Mouse (Mus musculus): ENCODE measurements at regions not wholly inside any gene's neighbourhood (a gene's known extent, or its start where the extent isn't known, plus 50 kb on each side); places are given as distances from the start of the nearest gene placed in this dataset.
"Not testable (repeated sequence)": the region's sequence is repeated elsewhere in the genome, so short reads cannot be mapped to it uniquely, and the experiment has no call there.

- no peaks in the 10 kb centered on the region for H3K27me3 ChIP-seq (ENCODE audit: control insufficient read depth, insufficient read depth, low read length)
- no peak overlapping the region for H3K4me2 ChIP-seq (ENCODE audit: low read depth, low read length)
- no peak overlapping the region for H3K9ac ChIP-seq (ENCODE audit: low read length)
- no peaks in the 10 kb centered on the region for H3K9me3 ChIP-seq (replicated peaks; ENCODE audit: control insufficient read depth, low read length)
- H3K27ac ChIP-seq (ENCODE audit: low read length): no peak overlapping the region
- no peak for ATAC-seq (replicated peaks; ENCODE audit: extremely low read depth, insufficient read depth, low FRiP score)
- H3K36me3 ChIP-seq (ENCODE audit: control insufficient read depth, insufficient read depth): no peaks in the 10 kb centered on the region
- no peaks in the 10 kb centered on the region for H3K4me1 ChIP-seq (ENCODE audit: control insufficient read depth, insufficient read depth, low read length)
- no peak overlapping the region for H3K4me3 ChIP-seq (ENCODE audit: low read length)
- 82% methylated on average over 4 of the region's 4 CpGs for WGBS
Observed at GRCm38 (mm10) chr13:5408226-5408804, 453.0 kb upstream of the Klf6 start.

- no peak overlapping the region for H3K4me3 ChIP-seq (ENCODE audit: low read length)
- no peak overlapping the region for H3K4me2 ChIP-seq (ENCODE audit: low read depth, low read length)
- no peak for ATAC-seq (replicated peaks; ENCODE audit: extremely low read depth, insufficient read depth, low FRiP score)
- no peaks in the 10 kb centered on the region for H3K4me1 ChIP-seq (ENCODE audit: control insufficient read depth, insufficient read depth, low read length)
- no peaks in the 10 kb centered on the region for H3K36me3 ChIP-seq (ENCODE audit: control insufficient read depth, insufficient read depth)
- no peaks in the 10 kb centered on the region for H3K27me3 ChIP-seq (ENCODE audit: control insufficient read depth, insufficient read depth, low read length)
- peak overlapping the region; percentile 39; the same call in 1 of the 2 replicates for H3K27ac ChIP-seq (ENCODE audit: low read length)
- H3K9me3 ChIP-seq (replicated peaks; ENCODE audit: control insufficient read depth, low read length): no peaks in the 10 kb centered on the region
- no peak overlapping the region for H3K9ac ChIP-seq (ENCODE audit: low read length)
Observed at GRCm38 (mm10) chr13:5412052-5412451, 449.2 kb upstream of the Klf6 start.

- ATAC-seq (replicated peaks; ENCODE audit: extremely low read depth, insufficient read depth, low FRiP score); H3K9ac ChIP-seq (ENCODE audit: low read length); H3K27ac ChIP-seq (ENCODE audit: low read length); H3K4me2 ChIP-seq (ENCODE audit: low read depth, low read length); H3K36me3 ChIP-seq (ENCODE audit: control insufficient read depth, insufficient read depth); H3K4me1 ChIP-seq (ENCODE audit: control insufficient read depth, insufficient read depth, low read length); H3K4me3 ChIP-seq (ENCODE audit: low read length); H3K9me3 ChIP-seq (replicated peaks; ENCODE audit: control insufficient read depth, low read length); H3K27me3 ChIP-seq (ENCODE audit: control insufficient read depth, insufficient read depth, low read length): not testable (repeated sequence)
Observed at GRCm38 (mm10) chr13:5413009-5413408, 448.3 kb upstream of the Klf6 start.

- Histone ChIP-seq H3K27ac (ENCODE audit: low read length) (no peak overlapping the region), H3K27me3 (ENCODE audit: control insufficient read depth, insufficient read depth, low read length) (no peaks in the 10 kb centered on the region), H3K36me3 (ENCODE audit: control insufficient read depth, insufficient read depth) (no peaks in the 10 kb centered on the region), H3K9me3 (replicated peaks; ENCODE audit: control insufficient read depth, low read length) (no peaks in the 10 kb centered on the region), H3K4me2 (ENCODE audit: low read depth, low read length) (no peak overlapping the region), H3K4me1 (ENCODE audit: control insufficient read depth, insufficient read depth, low read length) (no peaks in the 10 kb centered on the region), H3K9ac (ENCODE audit: low read length) (no peak overlapping the region), H3K4me3 (ENCODE audit: low read length) (no peak overlapping the region)
- WGBS: 53% methylated on average over 1 of the region's 1 CpGs
- ATAC-seq (replicated peaks; ENCODE audit: extremely low read depth, insufficient read depth, low FRiP score): no peak
Observed at GRCm38 (mm10) chr13:5424110-5424509, 437.2 kb upstream of the Klf6 start.

- Histone ChIP-seq H3K9me3 (replicated peaks; ENCODE audit: control insufficient read depth, low read length) (no peaks in the 10 kb centered on the region), H3K27me3 (ENCODE audit: control insufficient read depth, insufficient read depth, low read length) (no peaks in the 10 kb centered on the region), H3K27ac (ENCODE audit: low read length) (no peak overlapping the region), H3K9ac (ENCODE audit: low read length) (no peak overlapping the region), H3K4me3 (ENCODE audit: low read length) (no peak overlapping the region), H3K4me2 (ENCODE audit: low read depth, low read length) (no peak overlapping the region), H3K4me1 (ENCODE audit: control insufficient read depth, insufficient read depth, low read length) (no peaks in the 10 kb centered on the region), H3K36me3 (ENCODE audit: control insufficient read depth, insufficient read depth) (no peaks in the 10 kb centered on the region)
- ATAC-seq (replicated peaks; ENCODE audit: extremely low read depth, insufficient read depth, low FRiP score): no peak
- WGBS: 86% methylated on average over 9 of the region's 9 CpGs
Observed at GRCm38 (mm10) chr13:5425491-5426232, 435.6 kb upstream of the Klf6 start.

- Histone ChIP-seq H3K27ac (ENCODE audit: low read length) (no peak overlapping the region), H3K9me3 (replicated peaks; ENCODE audit: control insufficient read depth, low read length) (no peaks in the 10 kb centered on the region), H3K36me3 (ENCODE audit: control insufficient read depth, insufficient read depth) (no peaks in the 10 kb centered on the region), H3K27me3 (ENCODE audit: control insufficient read depth, insufficient read depth, low read length) (no peaks in the 10 kb centered on the region), H3K4me3 (ENCODE audit: low read length) (no peak overlapping the region), H3K4me1 (ENCODE audit: control insufficient read depth, insufficient read depth, low read length) (no peaks in the 10 kb centered on the region; the same call in 1 of the 2 replicates), H3K4me2 (ENCODE audit: low read depth, low read length) (no peak overlapping the region), H3K9ac (ENCODE audit: low read length) (no peak overlapping the region)
- no peak for ATAC-seq (replicated peaks; ENCODE audit: extremely low read depth, insufficient read depth, low FRiP score)
- WGBS: 26% methylated on average over 1 of the region's 1 CpGs
Observed at GRCm38 (mm10) chr13:5433652-5434051, 427.6 kb upstream of the Klf6 start.

GRCm38 (mm10) chr13:5435131-5435530, 426.2 kb upstream of the Klf6 start:
- Histone ChIP-seq H3K27ac (ENCODE audit: low read length) (no peak overlapping the region), H3K9me3 (replicated peaks; ENCODE audit: control insufficient read depth, low read length) (no peaks in the 10 kb centered on the region), H3K4me3 (ENCODE audit: low read length) (no peak overlapping the region), H3K4me2 (ENCODE audit: low read depth, low read length) (no peak overlapping the region), H3K9ac (ENCODE audit: low read length) (no peak overlapping the region), H3K36me3 (ENCODE audit: control insufficient read depth, insufficient read depth) (no peaks in the 10 kb centered on the region), H3K27me3 (ENCODE audit: control insufficient read depth, insufficient read depth, low read length) (no peaks in the 10 kb centered on the region), H3K4me1 (ENCODE audit: control insufficient read depth, insufficient read depth, low read length) (no peaks in the 10 kb centered on the region; the same call in 1 of the 2 replicates)
- no peak for ATAC-seq (replicated peaks; ENCODE audit: extremely low read depth, insufficient read depth, low FRiP score)

GRCm38 (mm10) chr13:5436191-5436590, 425.1 kb upstream of the Klf6 start:
- Histone ChIP-seq H3K4me2 (ENCODE audit: low read depth, low read length) (no peak overlapping the region), H3K9ac (ENCODE audit: low read length) (no peak overlapping the region), H3K27me3 (ENCODE audit: control insufficient read depth, insufficient read depth, low read length) (no peaks in the 10 kb centered on the region), H3K9me3 (replicated peaks; ENCODE audit: control insufficient read depth, low read length) (no peaks in the 10 kb centered on the region), H3K4me3 (ENCODE audit: low read length) (no peak overlapping the region), H3K27ac (ENCODE audit: low read length) (no peak overlapping the region), H3K36me3 (ENCODE audit: control insufficient read depth, insufficient read depth) (no peaks in the 10 kb centered on the region), H3K4me1 (ENCODE audit: control insufficient read depth, insufficient read depth, low read length) (no peaks in the 10 kb centered on the region; the same call in 1 of the 2 replicates)
- no peak for ATAC-seq (replicated peaks; ENCODE audit: extremely low read depth, insufficient read depth, low FRiP score)
- WGBS: 54% methylated on average over 2 of the region's 2 CpGs

GRCm38 (mm10) chr13:5440454-5440853, 420.8 kb upstream of the Klf6 start:
- Histone ChIP-seq H3K27me3 (ENCODE audit: control insufficient read depth, insufficient read depth, low read length) (no peaks in the 10 kb centered on the region), H3K4me3 (ENCODE audit: low read length) (no peak overlapping the region), H3K9me3 (replicated peaks; ENCODE audit: control insufficient read depth, low read length) (no peaks in the 10 kb centered on the region), H3K4me2 (ENCODE audit: low read depth, low read length) (no peak overlapping the region), H3K9ac (ENCODE audit: low read length) (no peak overlapping the region), H3K27ac (ENCODE audit: low read length) (no peak overlapping the region), H3K4me1 (ENCODE audit: control insufficient read depth, insufficient read depth, low read length) (no peaks in the 10 kb centered on the region; the same call in 1 of the 2 replicates), H3K36me3 (ENCODE audit: control insufficient read depth, insufficient read depth) (no peaks in the 10 kb centered on the region)
- ATAC-seq (replicated peaks; ENCODE audit: extremely low read depth, insufficient read depth, low FRiP score): no peak
- 73% methylated on average over 4 of the region's 4 CpGs for WGBS

All from heart, embryonic 16.5 days (tissue).